Mouse (Mus musculus): ENCODE measurements around the gene Dnaja4.

Dnaja4 gene

DNA sequence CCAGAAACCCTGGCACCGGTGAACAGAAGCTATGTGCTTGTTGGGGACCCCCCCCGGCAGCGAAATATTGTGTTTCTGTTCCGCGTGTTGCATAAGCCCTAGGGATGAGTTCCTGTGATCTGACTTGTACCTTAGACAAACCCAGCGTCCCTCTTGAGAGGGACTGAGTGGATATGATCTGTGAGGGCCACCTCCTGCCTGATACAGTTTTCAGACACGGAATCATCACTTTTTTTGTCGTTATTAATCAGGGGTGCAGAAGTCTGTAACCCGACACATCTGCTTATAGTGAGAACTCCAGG, 1.5 kb downstream of the Dnaja4 start:
- no peak for DNase-seq

DNA sequence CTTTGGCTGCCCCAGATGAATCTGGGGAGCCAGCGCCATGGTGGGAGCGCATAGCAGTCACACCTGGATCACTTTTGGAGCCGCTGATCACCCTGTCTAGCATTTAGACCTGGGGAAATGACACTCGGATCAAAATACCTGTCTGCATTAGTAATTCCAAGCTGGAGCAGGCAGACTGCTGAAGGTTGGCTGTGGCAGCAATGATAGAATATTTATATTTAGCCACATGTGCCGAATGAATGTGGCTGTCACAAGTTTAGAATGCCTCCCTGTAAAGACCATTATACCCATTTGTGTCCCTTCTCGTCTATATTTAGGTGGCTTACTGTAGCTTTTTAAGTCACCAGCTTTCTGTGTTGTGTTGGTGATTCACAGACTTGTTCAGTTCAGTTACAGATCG, 2.1 kb downstream of the Dnaja4 start:
- DNase-seq: no peak

DNA sequence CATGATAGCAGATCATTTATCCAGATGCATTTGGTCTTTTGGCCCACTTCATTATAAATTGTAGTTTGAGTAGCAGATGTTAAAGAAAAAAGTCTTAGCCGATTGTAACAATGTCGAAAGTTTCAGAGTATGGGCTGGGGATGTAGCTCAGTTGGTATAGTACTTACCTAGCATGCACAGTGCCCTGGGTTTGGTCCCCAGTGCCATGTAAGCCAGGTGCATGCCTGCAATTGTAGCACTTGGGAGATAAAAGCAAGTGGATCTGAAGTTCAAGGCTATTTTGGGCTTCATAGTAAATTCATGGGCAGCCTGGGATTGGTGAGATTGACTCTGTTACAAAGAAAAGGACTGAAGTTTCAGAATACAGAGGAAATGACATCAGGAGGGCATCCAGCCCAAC, 3.9 kb downstream of the Dnaja4 start:
- DNase-seq: no peak

DNA sequence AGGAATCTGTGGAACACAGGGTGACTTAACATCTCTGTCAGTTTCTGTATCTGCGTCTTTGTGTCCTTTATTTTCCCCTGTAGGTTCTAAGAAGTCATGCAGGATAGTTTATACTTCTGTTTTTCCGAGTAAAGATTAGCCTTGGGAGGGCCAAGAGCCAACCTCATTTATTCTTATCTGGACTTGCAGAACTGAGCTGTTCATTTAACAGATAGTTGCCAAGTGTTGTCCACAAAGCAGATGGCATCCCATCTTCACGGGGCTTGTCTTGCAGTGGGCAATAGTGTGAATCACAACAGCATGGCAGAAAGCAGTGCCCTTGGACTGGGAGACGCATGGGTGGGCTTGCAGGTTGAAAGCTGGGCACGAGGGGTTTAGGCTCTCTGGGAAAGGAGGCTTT, 5.7 kb downstream of the Dnaja4 start:
- DNase-seq: no peak

DNA sequence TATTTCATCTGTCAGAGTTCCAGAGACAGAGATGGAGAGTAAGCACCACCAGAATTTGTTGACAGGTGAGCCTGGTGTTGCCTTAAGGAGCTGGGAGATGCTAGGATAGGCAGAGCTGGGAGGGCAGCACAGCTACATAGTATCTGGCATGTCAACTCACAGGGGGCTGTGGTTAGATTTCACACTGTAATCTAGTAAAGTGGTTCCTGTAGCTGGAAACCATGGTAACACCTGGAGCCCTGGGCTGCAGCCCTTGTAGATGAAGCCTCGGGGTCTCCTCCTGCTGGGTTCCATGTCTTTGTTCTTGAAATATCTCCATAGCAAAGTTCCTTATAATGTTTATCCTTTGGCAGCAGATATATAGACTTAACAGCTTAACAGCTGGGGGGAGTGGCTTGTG, 6.9 kb downstream of the Dnaja4 start:
- DNase-seq: no peak

DNA sequence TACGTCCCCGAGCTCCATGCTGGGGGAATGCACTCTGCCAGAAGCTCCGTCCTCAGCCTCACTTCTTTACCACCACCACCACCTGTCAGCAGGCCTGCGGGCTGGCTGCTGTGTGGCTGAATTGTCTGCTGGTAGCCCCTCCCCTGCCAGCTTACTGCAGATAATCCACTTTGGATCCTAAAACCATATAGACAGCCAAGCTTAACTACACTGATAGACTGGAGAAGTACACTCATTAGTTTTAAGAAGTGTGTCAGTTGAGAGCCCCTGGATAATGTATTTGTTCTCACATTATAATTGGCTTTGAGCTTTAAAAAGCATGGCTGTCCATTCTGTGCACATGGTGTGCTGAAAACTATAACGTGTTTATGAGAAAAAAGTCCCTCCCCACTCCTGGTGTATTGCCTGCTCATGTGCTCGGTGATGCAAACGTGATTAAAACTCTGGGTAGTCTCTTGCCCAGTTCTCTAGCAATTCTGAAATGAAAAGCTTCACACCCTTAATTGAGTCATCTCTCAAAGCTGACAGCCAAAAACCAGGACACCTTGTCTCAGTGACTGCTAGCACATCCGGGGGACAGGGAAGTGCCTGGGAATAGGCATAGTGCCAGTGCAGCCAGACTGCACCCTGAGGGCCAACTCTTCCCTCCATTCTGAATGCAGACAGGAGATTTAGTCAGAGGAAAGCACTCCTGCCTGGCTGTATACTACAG, 8.8 kb downstream of the Dnaja4 start:
- no peak for DNase-seq

DNA sequence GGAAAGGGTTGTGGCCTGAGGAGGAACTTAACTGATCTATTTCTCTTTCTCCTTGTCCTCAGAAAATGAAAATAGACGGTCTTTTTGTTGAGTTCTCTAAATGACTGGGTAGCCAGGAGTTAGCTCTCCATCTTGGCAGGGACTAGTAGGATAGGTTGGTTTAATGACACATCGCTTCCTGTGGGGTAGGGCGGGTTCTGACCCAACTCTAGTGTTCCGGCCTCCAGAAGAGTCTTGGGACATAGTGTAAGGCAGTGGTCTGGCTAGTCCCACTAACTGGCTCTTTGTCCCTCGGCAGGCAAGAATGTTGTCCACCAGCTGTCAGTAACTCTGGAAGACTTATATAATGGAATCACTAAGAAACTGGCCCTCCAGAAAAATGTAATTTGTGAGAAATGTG, 9.4 kb downstream of the Dnaja4 start:
- no peak for DNase-seq

DNA sequence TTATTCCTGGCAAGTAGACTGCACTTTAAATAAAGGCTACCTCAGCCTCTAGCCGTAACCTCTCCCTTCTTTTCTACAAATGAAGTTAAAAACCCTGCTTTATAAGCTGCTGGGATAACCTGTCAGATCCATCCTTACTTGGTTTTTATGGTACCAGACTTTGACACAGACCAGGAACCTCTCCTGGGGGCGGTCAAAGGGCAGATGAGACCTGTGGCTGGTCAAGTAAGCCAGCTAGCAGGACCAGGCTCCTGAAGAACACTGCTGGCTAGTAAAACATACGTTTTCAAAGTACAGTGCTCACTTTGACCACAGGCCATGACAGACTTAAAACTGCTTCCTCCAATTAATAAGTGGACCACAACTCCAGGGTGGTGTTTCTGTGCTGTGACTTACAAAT, 17.1 kb downstream of the Dnaja4 start:
- DNase-seq: peak; percentile 41 to 63

DNA sequence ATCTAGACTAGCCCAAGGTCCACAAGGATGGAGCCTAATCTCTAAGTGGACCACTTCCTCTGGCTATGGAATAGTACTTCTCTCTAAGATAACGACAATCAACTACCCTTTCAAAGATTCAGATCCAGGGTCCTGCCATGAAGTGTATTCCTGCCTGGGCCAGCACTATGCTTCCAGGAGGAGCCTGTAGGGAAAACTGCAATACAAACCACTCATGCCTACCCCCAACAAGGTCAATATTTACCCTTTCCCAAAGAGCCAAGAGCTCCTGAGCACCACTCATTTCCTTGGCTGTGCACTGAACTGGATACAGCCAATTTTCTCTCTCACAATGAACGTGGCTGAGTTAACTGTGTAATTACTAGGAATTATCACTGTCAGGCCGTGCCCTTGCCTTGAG, 18.9 kb downstream of the Dnaja4 start:
- DNase-seq: no peak

DNA sequence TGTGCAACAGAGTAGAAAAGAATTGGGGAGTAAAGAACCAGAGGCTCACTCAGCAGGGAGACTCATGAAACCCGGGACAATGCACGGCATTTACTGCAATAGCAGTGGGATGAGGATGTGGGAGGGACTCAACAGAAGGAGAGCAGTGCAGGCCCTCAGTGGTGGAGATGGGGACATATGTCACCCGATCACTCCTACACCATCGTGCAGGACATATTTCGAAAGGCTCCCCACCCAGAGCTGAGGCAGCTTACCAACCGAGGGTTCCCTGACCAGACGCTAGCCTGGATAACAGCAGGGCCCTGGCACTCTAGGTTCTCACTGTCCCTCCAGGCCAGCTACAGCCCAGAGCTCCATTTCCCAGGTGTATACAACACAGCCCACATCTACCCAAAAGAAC, 23.5 kb downstream of the Dnaja4 start:
- no peak for DNase-seq

DNA sequence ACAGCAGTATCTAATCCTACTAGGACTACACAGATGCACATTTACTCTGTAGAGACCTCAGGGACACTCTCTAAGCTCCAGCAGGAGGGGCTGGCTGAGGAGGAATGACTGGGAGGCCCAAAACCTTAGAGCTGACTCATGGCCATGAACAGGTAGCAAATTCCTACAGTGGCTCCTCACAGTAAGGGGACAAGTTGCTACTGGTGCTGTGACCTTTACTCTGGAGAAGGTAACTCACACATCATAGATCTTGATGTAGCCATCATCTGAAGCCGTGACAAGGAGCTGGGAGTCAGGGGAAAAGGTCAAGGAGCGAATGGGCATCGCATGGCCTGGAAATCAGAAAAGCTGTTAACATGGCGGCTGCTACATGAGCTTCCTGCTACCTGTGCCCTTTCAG, 23.9 kb downstream of the Dnaja4 start:
- no peak for DNase-seq

DNA sequence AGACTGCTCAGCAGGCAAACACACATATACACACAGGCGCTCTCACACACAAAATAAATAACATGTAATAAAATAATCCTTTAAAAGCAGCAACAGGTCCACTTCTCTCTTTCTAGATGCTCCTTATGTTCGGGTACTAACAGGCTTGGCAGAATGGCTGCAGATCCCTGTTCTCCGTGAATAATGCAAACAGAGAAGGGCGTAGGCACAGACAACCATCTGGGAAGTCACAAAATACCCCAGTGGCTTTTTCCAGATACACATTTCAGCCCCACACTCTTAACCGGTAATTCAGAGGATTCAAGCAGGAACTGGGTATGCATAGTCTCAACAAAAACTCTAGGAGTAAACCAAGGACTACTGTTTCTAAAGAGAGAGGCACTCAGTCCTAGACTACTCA, 27.6 kb downstream of the Dnaja4 start:
- no peak for DNase-seq

DNA sequence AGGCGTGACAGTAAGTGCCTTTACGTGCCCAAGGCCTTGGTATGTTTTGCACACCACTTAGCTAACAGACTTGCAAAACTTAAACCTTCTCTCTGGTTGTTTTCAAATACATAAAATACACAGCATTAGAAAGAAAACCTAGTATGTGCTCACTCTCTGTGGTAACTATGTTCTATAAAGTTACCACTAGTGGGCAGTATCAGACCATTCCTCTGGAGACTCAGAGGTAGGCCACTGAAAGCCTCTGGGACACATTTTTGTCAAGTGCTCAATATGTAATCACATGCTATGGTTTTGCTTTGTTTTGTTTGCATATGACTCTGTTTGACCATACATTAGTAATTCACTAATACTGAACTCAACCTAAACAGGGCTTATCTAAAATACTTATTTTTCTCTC, 33.4 kb downstream of the Dnaja4 start:
- no peak for DNase-seq

DNA sequence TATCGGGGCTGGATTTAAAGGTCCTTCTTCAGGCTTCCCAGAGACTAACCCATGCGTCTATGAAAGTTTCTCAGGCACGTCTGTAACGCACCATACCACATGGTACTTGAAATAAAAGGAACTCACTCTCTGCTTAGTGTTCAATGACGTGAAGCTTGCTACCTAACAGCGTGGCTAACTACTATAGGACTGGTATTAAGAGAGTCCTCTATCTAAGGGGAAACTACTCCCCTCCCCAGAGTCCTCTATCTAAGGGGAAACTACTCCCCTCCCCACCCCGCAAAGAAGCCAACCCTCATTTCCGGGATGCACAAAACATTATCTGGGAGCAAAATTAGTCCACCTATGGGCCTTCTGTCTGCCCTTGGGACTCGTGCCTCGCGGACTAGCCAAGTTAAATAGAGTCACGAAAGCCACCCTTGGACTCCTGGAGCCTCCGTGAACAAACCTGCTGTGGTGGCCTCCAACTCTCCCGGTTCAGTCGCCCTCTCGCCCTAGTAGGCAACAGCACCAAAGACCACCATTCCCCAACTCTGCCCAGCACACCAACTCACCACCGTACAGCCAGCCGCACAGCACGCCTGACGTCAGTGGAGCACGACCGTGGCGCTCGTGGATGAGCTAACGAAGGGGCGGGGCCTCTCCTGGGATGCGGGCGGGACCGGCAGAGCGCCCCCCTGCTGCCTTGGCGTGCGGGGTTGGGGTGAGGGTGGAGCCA, 35.4 kb downstream of the Dnaja4 start, which contains the start of gene Wdr61:
Gene Wdr61, minus strand, starts transcription at position 599 of the 718 bp plus-strand sequence.
- DNase-seq: peak; percentile 98

DNA sequence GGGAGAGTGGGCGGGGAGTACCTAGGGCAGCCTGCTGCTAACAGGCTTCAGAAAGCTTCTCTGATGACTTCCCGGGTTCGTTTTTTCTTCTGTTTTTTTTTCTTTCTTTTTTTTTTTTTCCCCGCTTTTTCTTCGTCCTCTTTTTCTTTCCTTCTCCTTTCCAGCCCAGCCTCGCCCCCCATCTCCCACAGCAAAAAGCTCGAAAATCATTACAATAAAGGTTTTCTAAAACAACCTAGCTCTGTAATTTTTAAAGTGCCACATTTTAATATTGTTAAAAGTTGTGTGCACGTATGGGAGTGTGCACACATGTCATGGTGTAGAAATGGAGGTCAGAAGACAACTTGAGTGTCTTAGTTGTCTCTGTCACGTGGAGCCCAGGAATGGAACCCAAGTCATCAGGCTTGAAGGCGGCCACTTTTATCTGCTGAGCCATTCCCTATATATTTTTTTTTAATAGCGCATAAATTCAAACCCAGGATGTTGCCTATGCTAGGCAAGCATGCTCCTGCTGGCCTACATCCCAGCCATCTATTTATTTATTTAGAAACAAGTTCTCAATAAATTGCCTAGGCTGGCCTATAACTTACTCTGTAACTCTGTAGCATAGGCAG, 36.1 kb downstream of the Dnaja4 start:
- no peak for DNase-seq

DNA sequence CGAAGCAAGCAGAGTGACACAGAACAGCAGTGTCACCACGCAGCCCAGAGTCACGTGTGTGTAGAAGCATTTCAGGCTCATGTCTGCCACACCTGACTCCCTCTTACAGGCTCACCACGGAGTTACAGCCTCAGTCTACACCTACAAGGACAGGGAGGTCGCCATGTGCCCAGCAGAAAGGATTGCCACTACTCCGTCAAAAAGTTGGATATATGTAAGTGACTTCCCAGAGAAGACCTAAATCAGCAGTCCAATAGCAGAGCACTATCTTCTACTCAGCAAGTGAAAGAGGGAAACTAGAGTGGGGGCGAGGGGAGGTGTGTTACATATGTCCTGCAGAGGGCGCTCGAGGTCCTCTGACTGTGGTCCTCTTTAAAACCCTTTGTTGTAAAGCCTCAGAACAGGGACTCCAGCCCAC, 37.6 kb downstream of the Dnaja4 start:
- DNase-seq: peak in 1 of 2 experiments; percentile 76

DNA sequence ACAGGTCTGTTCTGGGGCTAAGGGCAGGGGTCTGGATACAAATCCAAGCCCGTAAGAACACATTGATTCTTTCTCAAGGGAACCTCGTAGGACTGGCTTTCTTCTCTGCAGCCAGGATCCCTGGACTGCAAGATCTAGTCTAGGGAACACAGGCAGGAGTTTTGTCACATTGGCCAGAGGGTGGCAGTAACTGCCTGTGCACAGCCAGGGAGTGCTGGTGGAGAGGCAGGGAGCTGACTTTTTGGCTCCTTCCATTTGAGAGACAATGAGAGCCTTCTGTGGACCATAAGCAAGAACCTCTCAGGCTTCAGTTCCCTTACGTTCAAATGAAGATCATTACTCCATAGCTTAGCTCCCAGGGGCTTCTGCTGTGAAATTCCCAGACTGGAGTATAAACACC, 39.7 kb downstream of the Dnaja4 start:
- DNase-seq: peak; percentile 60 to 64

DNA sequence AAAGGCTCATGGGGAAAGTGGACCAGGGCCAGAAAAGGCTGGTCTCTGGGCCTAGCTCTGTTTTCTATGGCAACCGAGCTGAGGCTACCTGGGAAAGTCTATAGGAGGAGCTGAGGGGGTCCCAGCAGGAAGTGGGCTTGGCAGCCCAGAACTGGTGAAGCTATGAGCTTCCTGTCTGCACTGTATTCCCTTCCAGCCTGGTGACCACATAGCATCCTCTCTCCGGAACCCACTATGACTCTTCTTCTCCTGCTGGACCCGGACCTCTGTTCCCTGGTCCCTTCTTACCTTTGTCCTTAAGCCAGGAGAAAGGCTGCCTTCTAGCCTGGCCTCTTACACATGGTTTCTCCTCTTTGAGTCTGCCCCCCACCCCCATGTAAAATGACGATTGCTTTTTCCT, 45.2 kb downstream of the Dnaja4 start:
- no peak for DNase-seq

DNA sequence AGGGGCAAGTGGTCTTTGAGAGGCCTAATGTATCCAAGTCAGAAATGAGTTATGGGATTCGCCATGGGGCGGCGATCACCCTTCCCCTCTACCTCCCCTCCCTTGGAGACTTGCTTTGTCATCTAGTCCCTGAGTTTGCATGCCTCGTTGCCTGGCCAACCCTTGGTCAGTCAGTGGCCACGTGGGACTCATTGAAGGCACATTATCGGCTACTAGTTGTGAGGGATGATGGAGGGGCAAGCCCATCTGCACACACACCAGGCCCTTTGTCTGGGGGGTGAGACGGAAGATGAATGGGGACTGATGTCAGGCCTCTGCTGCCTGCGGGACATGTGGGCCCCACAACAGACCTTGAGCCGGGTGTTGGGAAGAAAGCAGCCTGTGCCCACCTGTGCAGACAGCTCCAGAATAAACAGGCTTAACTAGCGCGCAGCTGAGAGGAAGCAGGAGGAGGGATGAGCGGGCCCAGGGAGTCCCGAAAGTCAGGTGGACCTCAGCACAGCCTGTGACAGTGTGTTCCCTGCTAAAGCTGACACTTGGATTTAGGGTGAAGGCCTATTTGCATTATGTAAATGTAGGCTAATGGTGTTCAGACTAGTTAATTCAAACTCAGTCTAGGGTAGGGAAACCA, 47.2 kb downstream of the Dnaja4 start:
- DNase-seq: no peak

DNA sequence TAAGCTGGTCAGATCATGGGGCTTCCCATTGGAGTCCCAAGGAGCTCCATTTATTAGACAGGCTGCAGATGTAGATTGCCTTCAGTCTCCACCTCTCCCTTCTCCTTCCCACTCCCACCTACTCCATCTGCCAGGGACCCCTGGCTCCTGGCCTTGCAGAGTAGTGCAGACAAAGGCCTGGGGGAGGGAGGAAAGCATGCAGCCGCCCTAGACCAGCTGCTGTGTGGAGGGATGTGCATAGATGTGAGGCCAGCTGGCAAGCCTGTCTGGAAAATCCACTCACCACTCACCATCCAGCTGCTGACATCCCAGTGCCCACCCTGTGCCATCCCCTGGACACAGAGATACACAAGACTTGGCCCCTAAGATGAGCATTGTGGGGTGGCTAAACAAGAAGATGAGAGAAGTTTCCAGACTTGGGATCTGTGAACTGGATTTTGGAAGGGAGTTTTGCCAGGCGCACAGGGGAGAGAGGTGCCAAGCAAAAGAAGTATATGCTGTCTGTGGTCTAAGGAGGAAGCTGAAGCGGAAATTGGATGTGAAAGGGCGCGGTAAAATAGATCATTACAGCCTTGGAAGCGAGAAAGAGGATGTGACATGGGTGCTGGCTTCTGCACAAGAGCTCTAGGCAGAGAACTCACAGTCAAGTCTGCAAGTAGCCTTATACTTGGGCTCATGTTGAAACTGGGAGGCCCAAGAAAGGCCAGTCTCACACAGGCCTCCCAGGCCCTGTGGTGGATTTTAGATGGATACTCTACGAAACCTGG, 51.7 kb downstream of the Dnaja4 start:
- no peak for DNase-seq

DNA sequence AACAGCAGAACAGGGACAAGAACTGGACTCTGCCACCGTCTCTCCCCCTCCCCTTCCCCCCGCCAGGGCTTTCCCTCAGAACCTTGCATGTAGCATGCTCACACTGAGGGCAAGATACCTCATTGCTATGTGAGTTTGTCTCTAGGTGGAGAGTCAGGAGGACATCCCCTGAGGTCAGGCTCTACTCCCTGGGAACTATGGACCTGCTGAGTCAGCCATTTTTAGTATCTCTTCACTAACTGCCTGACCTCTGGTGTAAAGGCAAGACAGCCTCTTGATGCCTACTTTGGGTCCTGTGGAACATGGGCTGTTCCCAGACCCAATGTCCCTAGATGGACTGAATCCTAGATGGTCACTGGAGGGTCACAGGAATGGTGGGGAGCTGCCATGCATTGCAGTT, 53.0 kb downstream of the Dnaja4 start:
- DNase-seq: no peak

DNA sequence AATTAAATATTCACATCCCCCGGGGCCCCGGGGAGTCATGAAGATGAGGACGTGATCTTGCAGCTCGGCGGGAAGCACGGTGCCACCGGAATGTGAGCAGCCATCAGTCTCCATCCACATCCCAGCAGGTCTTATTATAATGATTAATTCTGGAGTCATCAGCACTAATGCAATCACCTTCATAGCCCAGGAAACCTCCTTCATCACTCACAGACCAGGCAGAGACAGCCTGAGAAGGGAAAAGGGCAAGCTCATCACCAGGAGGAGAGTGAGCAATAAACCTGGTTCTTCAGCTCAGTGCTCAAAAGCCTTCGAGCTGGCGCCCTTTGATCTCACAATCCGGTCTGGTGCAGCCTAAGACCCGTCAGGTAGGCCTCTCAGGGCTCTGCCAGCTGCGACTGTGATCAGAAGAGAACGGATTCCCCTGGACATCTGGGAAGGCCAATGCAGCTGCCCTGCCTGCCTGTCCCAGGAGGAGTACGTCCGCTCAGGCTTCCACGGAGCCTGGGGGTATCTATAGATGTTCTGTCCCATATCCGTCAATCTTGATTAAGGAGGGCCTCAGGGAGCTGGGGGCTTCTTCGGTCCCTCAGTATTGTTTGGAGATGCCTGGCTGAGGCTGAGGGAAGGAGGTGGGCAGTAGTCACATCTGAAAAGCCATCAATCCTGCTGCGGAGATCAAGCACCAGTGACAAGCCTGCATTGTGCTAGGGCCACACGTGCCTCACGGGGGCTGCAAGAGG, 53.7 kb downstream of the Dnaja4 start:
- DNase-seq: peak; percentile 32 to 68

DNA sequence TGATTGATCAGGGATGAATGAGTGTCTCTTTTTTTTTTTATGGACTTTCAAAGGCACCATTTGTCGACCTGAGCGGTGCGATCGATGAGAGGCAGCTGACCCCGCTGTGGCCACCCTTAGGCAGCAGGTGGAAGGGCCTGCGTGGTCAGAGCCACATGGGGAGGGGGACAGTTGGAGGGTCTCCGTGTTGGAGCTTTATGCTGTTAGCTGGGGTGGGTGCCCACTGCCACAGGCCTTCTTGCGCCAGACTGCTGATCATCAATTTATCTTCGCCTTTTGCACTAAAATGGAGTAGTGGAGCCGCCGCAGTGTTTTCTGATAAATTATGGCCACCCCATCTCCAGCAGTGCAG, 54.2 kb downstream of the Dnaja4 start:
- no peak for DNase-seq

All from kidney, postnatal 25 days (tissue).